Mouse (Mus musculus) liver, adult 2 months (tissue): ENCODE results near the gene Ctf1. TPM values are rescaled to one million over a fixed set of nuclear protein-coding genes. Genes with fewer than 3 reads are reported as not detected.

Source experiments
- DNase-seq: peaks from one replicate; pipeline ENCODE4 v3.0.0-alpha.2; 2011; ENCODE audit warnings: low read depth, low spot score; ENCODE audit errors: extremely low read depth
- H3K27ac ChIP-seq: fragments of 200-500 bp; replicated peaks from 2 replicates; pipeline ENCODE4 v1.5.1; 2012; ENCODE audit warnings: low read depth, mild to moderate bottlenecking, control low read depth, inconsistent platforms, low read length; ENCODE audit not compliant: insufficient read depth
- H3K27me3 ChIP-seq: fragments of 200-500 bp; 2 replicates; pipeline ENCODE4 v1.6.1; 2012; ENCODE audit warnings: mild to moderate bottlenecking, moderate library complexity, low read length, inconsistent platforms; ENCODE audit not compliant: control insufficient read depth, insufficient read depth
- H3K36me3 ChIP-seq: fragments of 200-500 bp; 2 replicates; pipeline ENCODE4 v1.6.1; 2012; ENCODE audit warnings: low read length, inconsistent platforms; ENCODE audit not compliant: control insufficient read depth, insufficient read depth
- H3K4me1 ChIP-seq: fragments of 200-500 bp; 2 replicates; pipeline ENCODE4 v1.6.1; 2011; ENCODE audit warnings: low read length; ENCODE audit not compliant: control insufficient read depth, insufficient read depth
- H3K4me3 ChIP-seq: fragments of 200-500 bp; 2 replicates; pipeline ENCODE4 v1.5.1; 2011; ENCODE audit warnings: low read depth, mild to moderate bottlenecking, control low read depth, low read length, moderate library complexity; ENCODE audit not compliant: insufficient read depth
- H3K79me2 ChIP-seq: fragments of 200-500 bp; 2 replicates; pipeline ENCODE4 v1.6.1; 2012; ENCODE audit warnings: inconsistent platforms, mild to moderate bottlenecking, low read length, moderate library complexity; ENCODE audit not compliant: control insufficient read depth, insufficient read depth
- H3K9ac ChIP-seq: fragments of 200-500 bp; 2 replicates; pipeline ENCODE4 v1.6.1; 2012; ENCODE audit warnings: low read depth, mild to moderate bottlenecking, control low read depth, inconsistent platforms, low read length
- CTCF ChIP-seq: fragments of 200-500 bp; IDR thresholded peaks from 2 replicates; pipeline ENCODE4 v1.5.1; 2011; ENCODE audit warnings: low read depth, low read length, control low read depth
- POLR2A ChIP-seq: fragments of 200-500 bp; IDR thresholded peaks from 2 replicates; pipeline ENCODE4 v1.6.1; 2011; ENCODE audit warnings: low read length, control low read depth; ENCODE audit not compliant: insufficient read depth; ENCODE audit errors: extremely low read depth
- WGBS: fragments of 180-500 bp; shearing (Covaris S2); methylation state at CpG from one replicate; pipeline ENCODE4 v1.1.7; 2018; 5-methylcytosine and 5-hydroxymethylcytosine counted together
- polyA plus RNA-seq: library from polyadenylated mRNA; depleted of rRNA; stranded (reverse); fragments of >200 nt; gene quantifications from 2 replicates; pipeline ENCODE4 v1.2.3, GENCODE M21; 2012
- total RNA-seq: library from RNA; depleted of rRNA; stranded (reverse); fragments of >200 nt; gene quantifications from 2 replicates; pipeline ENCODE4 v1.2.3, GENCODE M21; 2014

The Ctf1 gene
- total and polyA plus RNA-seq, 2 experiments, result 2.7 to 10.5 TPM

DNA sequence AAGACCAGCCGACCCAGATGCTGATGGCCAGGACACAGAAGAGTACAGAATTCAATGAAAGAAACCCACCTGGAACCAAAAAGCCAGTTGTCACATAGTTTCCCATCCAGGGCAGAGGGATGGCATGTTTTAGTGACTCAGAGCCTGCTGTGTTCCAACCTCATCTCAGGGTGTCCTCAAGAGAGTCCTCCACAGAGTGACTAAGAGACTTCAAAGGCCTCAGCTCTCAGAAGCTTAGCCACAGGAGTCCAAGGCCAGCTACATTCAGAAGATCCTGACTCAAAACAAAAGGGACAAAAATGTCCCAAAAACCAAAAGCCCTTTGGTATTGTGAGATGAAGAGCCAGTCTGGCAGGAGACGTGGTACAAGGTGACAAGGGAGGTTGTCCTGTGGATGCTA is 33.7 kb upstream of the Ctf1 start:
- H3K4me3 ChIP-seq, result no peak overlapping the region
- H3K9ac ChIP-seq, result no peak overlapping the region
- WGBS, result 64% methylated on average over 2 of the region's 2 CpGs
- TF ChIP-seq POLR2A (no peak), CTCF (no peak)
- no peaks in the 10 kb centered on the region for H3K27me3 ChIP-seq
- H3K4me1 ChIP-seq, result no peaks in the 10 kb centered on the region
- H3K27ac ChIP-seq, result no peak overlapping the region
- DNase-seq, result no peak
- H3K36me3 ChIP-seq, result no peaks in the 10 kb centered on the region
- H3K79me2 ChIP-seq, result no peaks in the 10 kb centered on the region

DNA sequence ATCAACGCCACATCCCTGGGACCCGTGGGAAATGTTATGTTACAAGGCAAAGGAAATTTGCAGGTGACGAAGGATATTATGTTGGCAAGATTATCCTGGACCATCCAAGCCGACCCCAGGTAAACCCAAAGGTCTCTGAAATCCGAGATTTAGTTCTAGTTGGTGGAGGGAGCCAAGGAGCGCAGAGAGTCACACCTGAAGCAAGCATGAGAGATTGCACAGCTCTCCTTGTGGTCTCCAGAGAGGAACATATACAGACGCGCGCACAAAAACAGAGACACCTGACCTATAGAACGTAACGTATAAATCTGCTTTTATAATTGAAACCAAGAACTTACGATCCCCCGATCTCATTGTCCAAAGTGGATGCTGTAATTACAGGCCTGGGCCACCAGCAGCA is 32.0 kb upstream of the Ctf1 start:
- Histone ChIP-seq H3K9ac (no peak overlapping the region), H3K79me2 (no peaks in the 10 kb centered on the region), H3K4me3 (no peak overlapping the region), H3K27ac (no peak overlapping the region), H3K27me3 (no peaks in the 10 kb centered on the region), H3K36me3 (no peaks in the 10 kb centered on the region), H3K4me1 (no peaks in the 10 kb centered on the region)
- TF ChIP-seq CTCF, result no peak
- no peak for TF ChIP-seq POLR2A
- 93% methylated on average over 13 of the region's 13 CpGs for WGBS
- DNase-seq, result no peak

- Histone ChIP-seq H3K27ac (no peak overlapping the region), H3K4me3 (no peak overlapping the region), H3K4me1 (no peaks in the 10 kb centered on the region), H3K9ac (no peak overlapping the region), H3K27me3 (no peaks in the 10 kb centered on the region), H3K36me3 (no peaks in the 10 kb centered on the region), H3K79me2 (no peaks in the 10 kb centered on the region)
- DNase-seq, result no peak
- no peak for TF ChIP-seq POLR2A
- no peak for TF ChIP-seq CTCF
- WGBS, result 74% methylated on average over 8 of the region's 8 CpGs
These were observed 30.5 kb upstream of the Ctf1 start for GRCm38 (mm10) chr7:127681888-127682553.

- DNase-seq, result no peak
- Histone ChIP-seq H3K9ac (no peak overlapping the region), H3K27ac (no peak overlapping the region), H3K79me2 (no peaks in the 10 kb centered on the region), H3K36me3 (no peaks in the 10 kb centered on the region), H3K4me3 (no peak overlapping the region), H3K27me3 (no peaks in the 10 kb centered on the region), H3K4me1 (no peaks in the 10 kb centered on the region)
- WGBS, result 89% methylated on average over 14 of the region's 14 CpGs
- TF ChIP-seq CTCF, result no peak
- no peak for TF ChIP-seq POLR2A
These were observed 27.1 kb upstream of the Ctf1 start for GRCm38 (mm10) chr7:127685304-127686018.

- TF ChIP-seq CTCF, result no peak
- no peak for TF ChIP-seq POLR2A
- no peaks in the 10 kb centered on the region for H3K79me2 ChIP-seq
- no peaks in the 10 kb centered on the region; the same call in 1 of the 2 replicates for H3K4me1 ChIP-seq
- H3K27me3 ChIP-seq, result no peaks in the 10 kb centered on the region
- WGBS, result 85% methylated on average over 11 of the region's 11 CpGs
- H3K9ac ChIP-seq, result no peak overlapping the region
- H3K27ac ChIP-seq, result no peak overlapping the region
- no peaks in the 10 kb centered on the region for H3K36me3 ChIP-seq
- DNase-seq, result no peak
- H3K4me3 ChIP-seq, result no peak overlapping the region
These were observed 25.6 kb upstream of the Ctf1 start for GRCm38 (mm10) chr7:127686740-127687449.

DNA sequence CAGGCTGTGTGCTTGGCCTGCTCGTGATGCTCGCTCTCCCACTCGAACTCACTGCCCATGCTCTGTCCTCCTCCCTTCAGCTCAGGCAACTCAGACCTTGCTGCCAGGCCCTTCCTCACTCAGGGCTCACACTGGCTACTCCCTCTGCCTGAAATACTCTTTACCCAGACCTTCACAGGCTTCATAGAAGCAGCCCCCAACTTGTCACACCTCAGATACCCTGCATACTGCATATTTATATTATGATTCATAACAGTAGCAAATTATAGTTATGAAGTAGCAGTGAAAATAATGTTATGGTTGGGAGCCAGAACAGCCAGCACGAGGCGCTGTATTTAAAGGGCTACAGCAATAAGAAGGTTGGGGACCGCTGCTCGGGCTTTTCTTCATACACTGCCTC is 23.6 kb upstream of the Ctf1 start:
- Histone ChIP-seq H3K79me2 (no peaks in the 10 kb centered on the region), H3K9ac (no peak overlapping the region), H3K27me3 (no peaks in the 10 kb centered on the region), H3K4me1 (no peaks in the 10 kb centered on the region; the same call in 1 of the 2 replicates), H3K27ac (no peak overlapping the region), H3K36me3 (no peaks in the 10 kb centered on the region), H3K4me3 (no peak overlapping the region)
- WGBS, result 93% methylated on average over 7 of the region's 7 CpGs
- DNase-seq, result no peak
- no peak for TF ChIP-seq POLR2A
- TF ChIP-seq CTCF, result no peak
